Mouse (Mus musculus) brain, embryonic 18.5 days (tissue): Measurements from ENCODE around the gene Mast3.
A peak's percentile ranks its signal among the peaks of the same experiment; 100 is the strongest.

Experiments used
- DNase-seq: peaks from one replicate; pipeline ENCODE4 v3.0.0-alpha.2; 2012; ENCODE audit warnings: low read depth, low spot score

Mast3 gene

DNA sequence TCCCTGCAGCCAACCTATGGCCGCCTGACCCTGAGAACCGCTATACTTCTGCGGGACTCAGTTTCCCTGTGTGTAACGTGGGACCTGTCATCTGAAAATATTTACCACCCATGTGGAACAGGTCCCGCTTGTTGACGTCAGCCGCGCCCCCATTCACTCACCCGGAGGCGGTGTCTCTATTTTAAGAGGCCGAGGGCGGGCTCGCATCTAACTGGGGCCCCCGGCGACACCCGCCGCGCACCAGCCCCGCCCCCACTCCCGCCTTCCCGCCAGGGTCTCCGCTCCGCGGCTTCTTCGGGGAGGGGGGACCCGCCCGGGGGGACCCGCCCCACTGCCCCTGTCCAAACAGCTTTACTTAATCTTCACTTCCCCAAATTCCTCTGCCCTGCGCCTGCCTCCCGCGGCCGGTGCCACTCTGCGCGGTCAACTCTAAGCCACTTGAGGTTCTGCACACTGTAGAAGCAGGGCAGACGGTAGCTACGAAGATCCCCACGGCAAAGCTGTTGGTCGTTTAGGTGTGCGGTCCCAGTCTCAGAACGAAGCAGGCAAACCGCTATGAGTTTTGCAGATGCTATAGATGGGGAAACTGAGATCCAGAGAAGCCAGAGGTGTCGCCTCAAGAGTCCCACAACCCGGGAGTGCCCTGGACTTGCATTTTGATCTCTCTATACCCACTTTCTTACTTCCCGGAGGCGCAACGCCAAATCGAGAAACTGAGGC, 933 bp downstream of the Mast3 start:
- no peak for DNase-seq

DNA sequence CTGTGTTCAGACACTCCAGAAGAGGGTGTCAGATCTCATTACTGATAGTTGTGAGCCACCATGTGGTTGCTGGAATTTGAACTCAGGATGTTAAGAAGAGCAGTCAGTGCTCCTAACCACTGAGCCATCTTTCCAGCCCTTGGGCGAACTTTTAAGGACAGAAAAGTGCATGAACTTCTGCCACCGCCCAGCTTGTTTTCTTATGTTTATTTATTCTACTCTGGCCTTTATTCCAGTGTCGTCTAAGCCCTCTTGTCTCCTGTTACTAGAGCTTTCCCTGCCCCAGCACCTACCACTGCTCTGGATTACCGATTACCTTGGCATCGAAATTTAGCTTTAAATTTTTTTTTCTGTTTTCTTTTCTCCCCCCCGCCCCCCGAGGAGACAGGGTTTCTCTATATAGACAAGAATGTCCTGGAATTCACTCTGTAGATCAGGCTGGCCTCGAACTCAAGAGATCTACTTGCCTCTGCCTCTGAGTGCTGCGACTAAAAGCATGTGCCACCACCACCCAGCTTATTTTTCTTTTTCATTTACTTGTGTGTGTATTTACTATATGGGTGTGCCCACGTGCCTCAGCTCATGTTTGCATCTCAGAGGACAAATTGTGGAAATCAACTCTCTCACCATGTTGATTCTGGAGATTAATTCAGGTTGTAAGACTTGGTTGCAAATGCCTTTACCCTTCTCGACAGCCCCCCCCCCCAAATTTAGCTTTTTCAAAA, 1.9 kb downstream of the Mast3 start:
- no peak for DNase-seq

DNA sequence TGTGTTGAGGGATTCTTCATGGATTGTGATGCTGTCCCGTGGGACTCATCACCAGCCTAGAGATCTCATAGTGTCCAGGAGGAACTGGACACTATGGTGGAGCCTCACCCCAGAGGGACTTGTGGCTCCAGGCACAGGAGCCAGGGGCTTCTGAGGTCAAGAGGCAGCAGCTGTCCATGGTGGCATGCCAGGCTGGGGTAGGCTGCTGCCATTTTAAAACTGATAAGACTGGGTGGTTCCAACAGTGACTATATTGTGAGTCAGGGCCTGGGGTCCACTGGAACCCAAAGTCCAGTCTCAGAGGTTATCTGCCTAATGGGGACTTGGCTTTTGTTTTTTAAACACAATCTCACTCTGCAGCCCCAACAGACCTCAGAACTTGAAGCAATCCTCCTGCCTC, 3.0 kb downstream of the Mast3 start:
- DNase-seq: no peak

DNA sequence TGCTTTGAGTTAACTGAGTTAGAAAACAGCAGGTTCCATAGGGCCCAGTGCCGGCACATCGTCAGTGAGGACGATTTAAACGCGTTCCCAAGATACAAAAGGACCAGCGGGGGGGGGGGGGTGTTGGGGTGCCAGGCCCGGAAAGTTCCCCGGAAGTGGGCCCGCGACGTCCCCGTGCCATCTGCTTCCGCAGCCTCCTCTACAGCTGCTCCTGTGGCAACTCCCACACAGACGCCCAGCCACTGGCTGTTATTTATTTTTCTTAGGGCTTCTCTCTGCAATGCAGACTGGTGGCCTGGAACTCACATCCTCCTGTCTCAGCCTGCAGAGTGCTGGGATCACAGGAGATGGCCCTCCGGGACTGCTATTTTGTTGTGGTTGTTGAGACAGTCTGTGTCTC, 3.7 kb downstream of the Mast3 start:
- no peak for DNase-seq

DNA sequence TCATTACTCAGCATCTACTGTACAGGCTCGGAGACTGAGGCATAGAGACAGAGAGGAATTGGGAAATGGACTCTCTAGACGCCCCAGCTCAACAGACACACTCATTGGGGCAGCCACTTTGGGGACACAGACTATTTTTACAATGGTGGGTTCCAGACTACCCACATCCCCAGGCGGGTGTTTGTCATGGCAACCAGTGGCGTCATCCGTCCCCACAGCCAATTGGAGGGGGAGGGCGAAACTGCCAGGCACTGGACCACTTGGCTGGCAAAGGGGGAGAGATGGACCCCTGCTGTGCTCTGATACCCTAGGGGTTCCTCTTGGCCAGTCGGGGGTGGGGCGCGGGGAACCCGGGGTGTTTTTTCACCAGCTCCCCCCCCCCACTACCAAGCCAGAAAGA, 4.2 kb downstream of the Mast3 start:
- DNase-seq: no peak

DNA sequence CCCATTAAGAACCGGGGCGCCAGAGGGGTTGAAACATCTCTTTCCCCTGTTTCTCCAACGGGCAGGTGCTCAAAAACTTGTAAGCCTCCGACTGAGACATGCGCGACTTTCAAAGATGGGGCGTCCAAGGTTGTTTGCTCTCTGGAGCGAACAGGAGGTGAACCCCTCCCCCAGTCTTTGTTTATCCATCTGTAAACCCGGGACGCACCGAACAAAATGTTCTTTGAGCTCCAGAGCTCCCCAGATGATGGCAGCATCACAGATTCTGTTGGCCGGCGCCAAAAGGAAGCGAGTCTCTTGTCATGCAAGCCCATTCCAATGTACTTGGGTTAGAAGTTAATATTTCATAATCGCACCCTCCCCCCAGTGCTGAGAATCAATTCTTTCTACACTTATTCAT, 6.6 kb downstream of the Mast3 start:
- no peak for DNase-seq

DNA sequence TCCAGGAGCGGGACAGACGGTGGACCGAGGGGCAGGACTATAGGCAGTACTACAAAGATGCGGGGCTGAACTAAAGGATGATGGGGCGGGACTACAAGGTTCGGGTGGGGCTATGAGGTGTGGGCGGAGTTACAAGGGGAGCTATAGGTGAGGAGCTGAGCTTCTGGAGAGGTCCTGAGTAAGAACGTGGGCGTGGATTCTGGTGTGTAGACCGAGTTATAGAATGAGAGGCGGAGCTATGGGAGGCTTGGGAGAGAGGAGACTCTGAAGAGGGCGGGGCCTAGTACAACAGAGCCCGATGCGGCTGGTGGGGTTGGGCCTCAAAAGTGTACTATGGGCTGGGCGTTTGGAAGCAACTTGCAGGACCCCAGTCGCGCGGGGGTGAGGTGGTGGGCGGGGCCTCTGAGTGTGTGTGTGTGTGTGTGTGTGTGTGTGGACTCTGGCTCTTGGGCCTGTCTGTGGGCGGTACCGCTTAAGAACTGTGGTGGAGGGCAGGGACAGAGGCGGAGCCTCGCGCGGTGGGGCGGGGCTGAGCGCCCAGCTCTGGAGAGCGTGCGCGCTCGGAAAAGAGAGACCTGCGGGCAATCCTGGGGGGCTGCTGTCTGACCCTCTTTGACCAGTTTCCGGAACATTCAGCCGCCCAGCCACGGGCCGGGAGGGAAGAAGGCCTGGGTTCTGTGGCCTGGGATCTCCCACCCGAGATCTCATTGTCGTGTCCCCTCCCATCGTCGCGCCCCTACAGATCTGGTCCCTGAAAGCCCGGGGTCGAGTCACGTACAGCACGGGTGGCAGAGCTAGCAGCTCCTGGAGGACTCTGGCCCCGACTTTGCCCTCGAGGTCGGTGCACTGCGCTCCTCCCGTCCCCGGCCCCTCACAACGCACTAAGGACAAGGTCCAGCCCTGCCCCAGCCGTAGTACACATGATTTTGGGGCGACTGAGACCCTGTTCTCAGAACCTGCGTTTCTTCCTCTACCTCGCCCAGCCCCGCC, 7.5 kb downstream of the Mast3 start:
- DNase-seq: peak; percentile 92

DNA sequence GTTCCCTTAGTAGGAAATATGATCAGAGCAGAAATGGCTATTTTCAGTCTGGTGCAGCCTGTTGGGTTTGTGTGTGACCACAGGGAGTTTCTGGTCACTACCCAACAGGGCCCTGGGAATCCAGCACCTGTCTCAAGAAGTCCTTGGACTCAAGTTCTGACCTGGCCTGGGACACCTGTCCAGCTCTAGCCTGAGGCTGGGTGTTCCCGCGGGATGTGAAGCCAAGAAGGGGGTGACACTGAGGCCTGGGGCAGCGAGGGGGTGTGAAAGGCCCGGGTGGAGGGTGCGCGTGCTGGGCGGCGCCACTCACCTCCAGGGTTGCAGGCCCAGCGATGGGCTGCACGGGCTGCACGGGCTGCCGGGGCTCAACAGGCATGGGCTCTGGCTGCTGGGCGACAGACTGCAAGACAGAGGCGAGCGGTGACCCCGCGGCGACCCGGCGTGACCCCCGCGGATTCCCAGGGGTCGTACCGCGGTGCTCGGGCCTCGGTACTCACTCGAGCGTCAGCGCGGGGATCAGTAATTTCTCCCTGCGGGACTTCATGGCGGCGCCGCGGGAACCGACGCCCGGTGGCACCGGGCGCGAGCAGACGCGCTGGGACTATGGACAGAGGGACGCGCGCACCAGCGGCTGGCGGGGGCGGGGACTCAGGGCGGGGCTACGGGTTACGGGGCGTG, 8.3 kb downstream of the Mast3 start:
- DNase-seq: no peak

DNA sequence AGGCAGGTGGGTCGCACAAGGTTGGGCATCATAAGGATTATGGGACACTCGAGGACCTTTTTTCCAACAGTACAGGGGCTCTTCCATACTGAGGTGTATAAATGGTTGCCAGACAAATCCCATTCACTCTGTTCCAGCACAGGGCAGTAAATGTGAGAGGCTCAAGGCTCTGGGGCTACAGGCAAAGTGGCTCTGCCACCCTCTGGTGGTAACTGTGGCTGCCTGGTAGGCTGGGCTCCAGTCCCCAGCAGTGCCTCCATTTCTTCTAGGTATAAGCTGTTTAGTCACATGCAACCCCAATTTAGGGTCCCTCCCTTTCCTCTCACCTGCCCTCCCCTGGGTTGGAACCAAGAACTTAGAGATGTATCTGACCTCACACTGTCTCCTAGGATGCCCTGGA, 9.5 kb downstream of the Mast3 start:
- DNase-seq: no peak

DNA sequence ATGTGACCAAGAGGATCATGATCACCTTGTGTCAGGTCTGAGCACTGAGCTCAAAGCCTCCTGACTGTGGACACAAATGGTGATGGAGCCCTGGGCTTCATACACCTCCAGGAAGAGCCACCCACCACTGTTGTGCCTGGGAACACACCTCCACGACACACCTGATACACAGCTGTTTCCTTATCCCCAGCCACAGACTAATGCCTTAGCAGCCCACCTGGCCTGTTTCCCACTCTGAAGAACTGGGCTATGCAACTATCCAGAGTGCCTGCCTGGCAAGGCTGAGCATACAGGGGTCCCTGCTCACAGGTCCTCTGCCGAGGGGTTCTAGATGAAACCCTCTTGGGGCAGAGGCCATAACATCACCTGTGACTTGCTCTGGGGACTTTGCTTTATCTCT, 10.6 kb downstream of the Mast3 start:
- DNase-seq: no peak

DNA sequence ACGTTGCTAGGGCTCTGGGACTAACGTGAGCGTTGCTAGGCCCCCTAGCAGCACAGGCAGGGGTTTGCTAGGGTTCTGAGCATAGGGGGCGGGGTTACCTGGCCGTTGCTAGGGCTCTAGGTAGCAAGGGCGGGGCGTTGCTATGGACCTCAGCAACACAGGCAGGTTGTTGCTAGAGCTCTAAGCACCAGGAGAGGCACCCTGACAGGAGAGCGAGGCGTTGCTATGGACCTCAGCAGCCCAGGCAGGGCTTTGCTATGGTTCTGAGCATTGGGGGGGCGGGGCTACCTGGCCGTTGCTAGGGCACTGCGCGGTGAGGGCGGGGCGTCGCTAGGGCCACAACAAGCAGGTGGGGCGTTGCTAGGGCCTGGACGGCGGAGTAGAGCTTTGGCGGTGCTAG, 12.2 kb downstream of the Mast3 start:
- DNase-seq: no peak

DNA sequence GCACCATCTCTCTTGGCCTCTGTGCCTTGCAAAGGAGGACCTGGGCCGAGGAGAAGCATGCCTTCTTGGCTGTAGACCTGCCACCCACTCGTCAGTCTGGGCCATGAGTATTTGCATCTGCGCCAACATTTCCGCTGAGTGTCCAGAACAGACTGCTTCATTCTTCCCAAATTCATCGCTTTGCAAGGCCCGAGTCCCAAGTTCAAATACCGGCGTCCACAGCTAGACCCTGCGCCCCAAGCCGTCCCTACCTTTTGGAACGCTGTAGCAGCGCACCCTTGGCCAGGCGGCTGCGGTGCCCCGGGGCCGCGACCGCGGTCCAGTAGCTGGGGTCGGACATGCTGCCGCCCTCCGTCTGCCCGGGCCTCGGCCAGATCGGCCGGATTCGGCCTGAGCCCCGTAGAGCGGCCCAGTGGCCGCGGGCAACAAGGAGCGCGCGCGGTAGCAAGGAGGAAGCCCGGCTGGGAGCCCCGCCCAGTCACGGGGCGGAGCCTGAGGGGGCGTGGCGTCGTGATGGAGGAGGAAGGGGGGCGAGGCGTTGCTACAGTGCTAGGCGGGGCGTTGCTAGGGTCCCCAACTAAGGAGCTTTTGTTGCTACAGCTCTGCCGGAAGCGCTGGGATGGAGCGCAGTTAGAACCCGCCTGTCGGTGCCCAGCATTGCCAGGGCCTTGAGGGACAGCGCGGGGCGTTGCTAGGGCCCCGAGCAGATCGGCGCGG, 12.7 kb downstream of the Mast3 start:
- peak; percentile 88 for DNase-seq

DNA sequence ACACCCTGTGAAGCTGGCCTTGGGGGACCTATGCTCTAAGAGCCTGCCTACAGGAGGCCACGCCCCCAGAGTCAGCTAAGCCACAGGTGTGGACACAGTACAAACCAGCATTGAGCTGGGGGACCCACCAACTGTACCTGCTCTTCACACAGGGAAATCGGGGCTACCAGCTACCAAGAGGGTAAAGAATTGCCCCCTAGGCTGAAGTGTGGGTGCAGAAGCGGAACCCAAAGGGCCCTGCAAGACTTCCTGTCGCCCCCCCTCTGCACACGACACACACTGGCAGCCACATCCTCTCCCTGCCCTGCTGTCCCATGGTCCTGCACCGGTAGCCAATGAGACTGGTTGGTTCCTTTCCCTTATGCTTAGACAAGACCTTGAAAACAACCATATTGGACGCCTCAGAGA, 13.6 kb downstream of the Mast3 start:
- DNase-seq: no peak

DNA sequence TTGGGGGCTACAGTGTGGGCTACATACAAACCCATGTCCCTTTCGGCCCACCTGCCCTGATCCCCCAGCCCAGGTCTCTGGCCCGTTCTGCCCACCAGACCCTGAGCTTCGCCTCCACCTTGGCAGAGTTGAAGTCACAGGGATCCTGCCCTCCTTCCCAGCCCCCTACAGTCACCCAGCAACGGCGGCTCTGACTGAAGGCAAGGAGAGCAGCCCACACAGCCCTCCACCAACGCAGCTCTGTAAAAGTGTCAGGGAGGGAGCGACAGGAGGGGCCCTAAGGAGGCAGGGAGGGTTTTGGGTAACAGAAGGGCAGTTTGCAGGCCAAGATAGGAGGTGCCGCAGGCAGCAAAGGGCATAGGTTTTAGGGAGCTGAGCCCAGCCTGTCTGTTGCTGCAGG, 14.0 kb downstream of the Mast3 start:
- DNase-seq: no peak

DNA sequence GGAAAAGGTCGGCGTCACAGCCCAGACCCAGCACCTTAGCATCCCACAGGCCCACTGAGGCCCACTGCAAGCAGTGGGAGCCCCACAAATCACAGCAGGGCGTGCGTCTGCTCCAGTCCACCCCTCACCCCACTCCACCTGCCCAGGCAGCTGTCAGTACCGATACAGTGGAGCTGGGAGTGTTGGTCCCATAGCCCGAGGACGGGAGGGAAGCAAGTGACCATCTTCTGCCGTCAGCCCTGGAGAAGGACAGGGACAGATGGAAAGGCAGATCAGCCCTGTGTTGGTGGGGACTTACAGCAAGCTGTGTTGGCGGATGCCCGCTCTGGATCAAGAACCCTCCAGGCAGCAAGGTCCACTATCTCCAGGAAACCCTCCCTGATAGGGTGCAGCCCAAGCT, 15.8 kb downstream of the Mast3 start:
- DNase-seq: no peak

DNA sequence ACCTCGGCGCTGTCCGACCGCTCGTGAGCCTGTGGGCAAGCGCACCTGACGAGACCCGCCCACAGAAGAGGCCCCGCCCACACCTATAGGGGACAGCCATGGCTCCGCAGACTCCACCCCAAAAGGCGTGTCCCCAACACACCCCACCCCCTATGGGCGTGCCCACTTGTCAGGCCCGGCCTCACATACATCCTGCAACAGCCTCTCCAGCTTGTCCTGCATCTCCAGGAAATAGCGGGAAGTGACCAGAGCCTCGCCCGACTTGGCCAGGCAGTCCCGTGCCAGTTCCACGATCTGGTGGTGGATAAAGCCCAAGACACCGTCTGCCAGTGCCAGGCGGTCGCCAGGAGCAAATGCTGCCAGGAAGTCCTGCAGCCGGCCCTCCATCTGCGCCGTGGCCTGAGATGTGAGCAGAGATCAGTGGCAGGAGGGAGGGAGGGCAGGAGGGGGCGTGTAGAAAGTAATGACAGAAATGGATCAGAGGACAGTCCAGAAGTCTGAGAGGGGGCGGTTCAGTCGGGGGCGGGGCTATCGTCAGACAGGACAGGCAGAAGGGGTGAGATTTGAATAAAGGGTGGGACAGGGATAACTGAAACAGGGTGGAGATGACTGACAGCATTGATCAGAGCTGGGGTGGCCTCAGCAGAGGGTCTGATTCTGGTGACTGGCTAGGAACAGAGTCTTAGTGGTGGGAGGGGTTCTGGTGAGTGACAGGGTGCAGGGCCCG, 16.8 kb downstream of the Mast3 start:
- no peak for DNase-seq

DNA sequence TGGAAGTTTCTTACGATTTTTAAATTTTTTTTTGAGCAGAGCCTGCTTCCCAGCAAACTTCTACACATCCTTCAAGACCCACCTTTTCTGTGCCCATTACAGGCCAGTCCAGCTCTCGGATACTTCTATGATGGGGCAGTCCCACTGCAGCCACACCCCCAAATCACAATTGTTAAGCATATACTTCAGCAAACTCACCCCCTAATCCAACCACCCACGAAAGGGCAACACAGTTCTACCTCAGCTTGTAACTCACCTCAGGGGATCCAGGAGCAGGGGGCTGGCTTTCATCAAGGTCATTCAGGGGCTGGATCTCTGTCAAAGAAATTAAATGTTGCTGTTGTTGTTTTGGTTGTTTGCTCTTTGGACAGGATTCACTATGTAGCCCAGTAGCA, 17.8 kb downstream of the Mast3 start:
- DNase-seq: no peak

DNA sequence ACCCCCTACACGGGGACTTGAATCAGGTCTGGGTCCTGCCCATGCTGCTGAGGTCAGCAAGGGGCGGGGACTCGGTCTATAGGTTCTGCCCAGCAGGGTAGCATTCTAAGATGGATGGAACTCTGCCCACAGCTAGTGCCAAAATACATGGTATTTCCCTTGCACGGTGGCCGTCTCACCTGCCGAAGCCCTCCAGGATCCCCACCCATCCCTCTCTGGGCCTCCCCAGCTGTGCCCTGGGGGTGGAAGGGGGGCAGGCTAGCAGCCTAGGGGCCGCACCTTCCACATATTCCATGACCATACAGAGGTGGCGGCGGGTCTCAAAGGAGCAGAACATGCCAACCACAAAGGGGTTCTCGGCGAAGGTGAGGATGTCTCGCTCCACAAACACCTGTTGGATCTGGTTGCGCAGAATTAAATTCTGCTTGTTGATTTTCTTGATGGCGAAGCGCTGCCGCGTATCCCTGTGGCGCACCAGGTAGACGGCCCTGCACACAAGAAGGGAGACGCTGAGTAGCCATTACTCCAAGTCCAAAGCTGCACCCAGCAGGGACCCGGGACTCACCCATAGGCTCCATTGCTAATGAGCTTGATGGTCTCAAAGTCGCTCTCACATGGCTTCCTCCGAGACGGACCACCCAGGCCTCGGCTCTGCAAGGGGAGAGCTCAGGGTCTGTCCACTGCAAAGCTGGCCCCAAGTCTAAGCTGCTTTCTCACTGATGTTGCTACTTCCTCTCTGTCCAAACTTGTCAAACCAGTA, 18.4 kb downstream of the Mast3 start:
- no peak for DNase-seq

DNA sequence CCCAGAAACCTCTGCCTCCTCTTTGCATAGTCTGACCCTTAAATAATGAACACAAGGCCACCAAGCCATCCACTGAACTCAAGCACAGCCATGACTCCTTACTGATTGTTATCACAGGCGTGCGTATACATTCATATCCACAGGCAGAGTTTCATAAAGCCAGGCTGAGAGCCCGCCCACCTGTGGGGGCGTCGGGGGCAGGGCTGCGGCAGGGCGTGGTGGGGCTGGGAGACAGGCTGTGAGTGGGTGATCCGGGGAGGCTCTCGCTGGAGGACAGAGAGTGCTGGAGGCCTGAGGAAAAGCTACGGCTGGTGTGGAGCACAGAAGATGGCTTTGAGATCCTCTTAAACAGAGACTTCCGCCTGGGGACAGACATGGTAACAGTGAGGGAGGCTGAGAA, 24.8 kb downstream of the Mast3 start:
- no peak for DNase-seq
